ENCODE assay signal across 8 mouse cellular contexts in genomic region chr10:20170605-20171088, GRCm38 (mm10). TPM values are rescaled to one million over a fixed set of nuclear protein-coding genes. Genes with fewer than 3 reads are reported as not detected.
DNase-seq lines count a peak whose midpoint lies in the region; ATAC-seq and TF ChIP-seq lines count a peak whose summit lies in the region.

No protein-coding gene starts in this region.

- H3K27me3 ChIP-seq in ES-Bruce4 (ENCODE audit: control insufficient read depth, insufficient read depth, low read length, poor library complexity, severe bottlenecking): no peaks in the 10 kb centered on the region
- no peaks in the 10 kb centered on the region for H3K27me3 ChIP-seq in forebrain, embryonic 14.5 days (replicated peaks; ENCODE audit: control insufficient read depth, insufficient read depth, low read length)
- no peaks in the 10 kb centered on the region for H3K27me3 ChIP-seq in liver, embryonic 11.5 days (replicated peaks; ENCODE audit: control insufficient read depth, insufficient read depth, low read length)
- H3K27me3 ChIP-seq in midbrain, postnatal 0 days (ENCODE audit: insufficient read depth, low read length): no peaks in the 10 kb centered on the region

- no peak for TF ChIP-seq EP300 in ES-Bruce4 (IDR thresholded peaks at IDR 0.05; ENCODE audit: insufficient read depth, low read depth, low read length)

- no peaks in the 10 kb centered on the region for H3K36me3 ChIP-seq in ES-Bruce4 (ENCODE audit: control insufficient read depth, insufficient read depth, low read length, poor library complexity, severe bottlenecking)
- no peaks in the 10 kb centered on the region for H3K36me3 ChIP-seq in forebrain, embryonic 14.5 days (ENCODE audit: control insufficient read depth, insufficient read depth, low read length)
- no peaks in the 10 kb centered on the region for H3K36me3 ChIP-seq in liver, embryonic 11.5 days (ENCODE audit: control insufficient read depth, insufficient read depth, low read length)
- H3K36me3 ChIP-seq in midbrain, postnatal 0 days (ENCODE audit: insufficient read depth, low read length): no peaks in the 10 kb centered on the region

- ATAC-seq in forebrain, embryonic 14.5 days: peak; percentile 97
- ATAC-seq in liver, embryonic 11.5 days (replicated peaks; ENCODE audit: low FRiP score): peak; percentile 79
- ATAC-seq in midbrain, postnatal 0 days (ENCODE audit: low FRiP score): peak; percentile 97

- no peaks in the 10 kb centered on the region for H3K9me3 ChIP-seq in ES-Bruce4 (replicated peaks; ENCODE audit: control insufficient read depth, insufficient read depth, low read length, poor library complexity, severe bottlenecking)
- no peaks in the 10 kb centered on the region for H3K9me3 ChIP-seq in forebrain, embryonic 14.5 days (replicated peaks; ENCODE audit: control insufficient read depth, low read length)
- H3K9me3 ChIP-seq in liver, embryonic 11.5 days (ENCODE audit: control insufficient read depth, low read length): no peaks in the 10 kb centered on the region
- H3K9me3 ChIP-seq in midbrain, postnatal 0 days (ENCODE audit: low read length): no peaks in the 10 kb centered on the region

- TF ChIP-seq CTCF in ES-Bruce4 (IDR thresholded peaks at IDR 0.05; ENCODE audit: low read depth, low read length): peak; percentile 71
- peak; percentile 96 for TF ChIP-seq CTCF in midbrain, postnatal 0 days (IDR thresholded peaks at IDR 0.05)

- peak overlapping the region; percentile 63 for H3K4me2 ChIP-seq in forebrain, embryonic 14.5 days (ENCODE audit: low read length)
- H3K4me2 ChIP-seq in liver, embryonic 11.5 days: peak overlapping the region; percentile 59
- H3K4me2 ChIP-seq in midbrain, postnatal 0 days (ENCODE audit: low read depth, low read length, poor library complexity, severe bottlenecking): peak overlapping the region; percentile 76

- intact Hi-C loops in heart, postnatal 10 days (cut with DNase I): no loop called here

- H3K27ac ChIP-seq in ES-Bruce4 (ENCODE audit: insufficient read depth, low read length): no peak overlapping the region
- no peak overlapping the region for H3K27ac ChIP-seq in forebrain, embryonic 14.5 days (ENCODE audit: low read depth, low read length)
- no peak overlapping the region for H3K27ac ChIP-seq in liver, embryonic 11.5 days (ENCODE audit: low read depth, low read length)
- H3K27ac ChIP-seq in midbrain, postnatal 0 days (ENCODE audit: low read depth, low read length): peak overlapping the region; percentile 63

- no peak overlapping the region for H3K9ac ChIP-seq in ES-Bruce4 (ENCODE audit: low read depth, poor library complexity, severe bottlenecking)
- peak overlapping the region; percentile 56 for H3K9ac ChIP-seq in forebrain, embryonic 14.5 days (ENCODE audit: low read length)
- no peak overlapping the region for H3K9ac ChIP-seq in liver, embryonic 11.5 days (ENCODE audit: low read depth, low read length)
- H3K9ac ChIP-seq in midbrain, postnatal 0 days (replicated peaks; ENCODE audit: low read length, poor library complexity, severe bottlenecking): peak overlapping the region; percentile 52

- TF ChIP-seq POLR2A in ES-Bruce4 (IDR thresholded peaks at IDR 0.05; ENCODE audit: insufficient read depth, low read length): no peak

- H3K4me1 ChIP-seq in ES-Bruce4 (ENCODE audit: control insufficient read depth, insufficient read depth, low read length): peaks cover 7% of the 10 kb centered on the region
- H3K4me1 ChIP-seq in forebrain, embryonic 14.5 days (ENCODE audit: control insufficient read depth, insufficient read depth, low read length): peaks cover 14% of the 10 kb centered on the region
- H3K4me1 ChIP-seq in liver, embryonic 11.5 days (replicated peaks; ENCODE audit: control insufficient read depth, insufficient read depth, low read length): peaks cover 9% of the 10 kb centered on the region
- H3K4me1 ChIP-seq in midbrain, postnatal 0 days (ENCODE audit: insufficient read depth, low read length): peaks cover 6% of the 10 kb centered on the region

- 8% methylated on average over 11 of the region's 11 CpGs for WGBS in forebrain, embryonic 14.5 days
- 62% methylated on average over 11 of the region's 11 CpGs for WGBS in liver, embryonic 11.5 days
- 11% methylated on average over 11 of the region's 11 CpGs for WGBS in midbrain, postnatal 0 days

- peak; percentile 89 for DNase-seq in cerebellum, adult 11-12 months
- peak; percentile 95 for DNase-seq in forebrain, embryonic 14.5 days (ENCODE audit: low spot score)
- DNase-seq in heart, postnatal 10 days: peak; percentile 78 to 85
- peak; percentile 86 for DNase-seq in kidney, postnatal 36 days
- DNase-seq in liver, embryonic 11.5 days (ENCODE audit: low spot score): peak; percentile 64
- peak; percentile 95 for DNase-seq in midbrain, postnatal 0 days (ENCODE audit: low spot score)
- DNase-seq in thymus, postnatal 0 days (ENCODE audit: low spot score): peak; percentile 42

- no peak overlapping the region for H3K4me3 ChIP-seq in ES-Bruce4 (ENCODE audit: low read depth, low read length)
- peak overlapping the region; percentile 23 for H3K4me3 ChIP-seq in forebrain, embryonic 14.5 days (ENCODE audit: low read depth, low read length)
- no peak overlapping the region for H3K4me3 ChIP-seq in liver, embryonic 11.5 days (ENCODE audit: low read depth, low read length)
- H3K4me3 ChIP-seq in midbrain, postnatal 0 days (ENCODE audit: low read depth, low read length): peak overlapping the region; percentile 34

RNA-seq across cellular contexts. Expression of gene Map7, which starts 22.4 kb away (rescaled TPM):
- polyA plus RNA-seq in ES-Bruce4 (2011; ENCODE audit: insufficient read depth, insufficient read length, low read depth, missing spikeins): 108 and 126 TPM in 2 replicates
- polyA plus RNA-seq in forebrain, embryonic 14.5 days (2014; fragmentation: Nextera tagmentation; extraction: Ambion mirVana): 2.7 and 3.3 TPM in 2 replicates
- 10 to 100 TPM; 13.6 to 15.8 TPM for total RNA-seq in heart, postnatal 10 days (2021)
- 6.4 and 7.2 TPM in 2 replicates for polyA plus RNA-seq in liver, embryonic 11.5 days (2014; fragmentation: Nextera tagmentation; extraction: Ambion mirVana)
- 8.3 and 13.9 TPM in 2 replicates for total RNA-seq in midbrain, postnatal 0 days (2014; rRNA removed)
- polyA plus RNA-seq in midbrain, postnatal 0 days (2015; fragmentation: Nextera tagmentation; extraction: Ambion mirVana): 6.6 and 8.7 TPM in 2 replicates
- polyA plus RNA-seq in thymus, postnatal 0 days (2015; fragmentation: Nextera tagmentation; extraction: Ambion mirVana): 17.5 and 23.9 TPM in 2 replicates

Comparison
In these comparisons a context has a peak if more than half of its experiments do, and no peak if none do; other contexts are left out.
1. H3K4me3 ChIP-seq: peak in forebrain, embryonic 14.5 days (single experiment) and midbrain, postnatal 0 days (single experiment); none in ES-Bruce4 (single experiment) and liver, embryonic 11.5 days (single experiment).
2. H3K9ac ChIP-seq: peak in forebrain, embryonic 14.5 days (single experiment) and midbrain, postnatal 0 days (single experiment); none in ES-Bruce4 (single experiment) and liver, embryonic 11.5 days (single experiment).
3. DNase-seq: peak in every context shown above with its lines; median percentile 95 in forebrain, embryonic 14.5 days; 95 in midbrain, postnatal 0 days; 89 in cerebellum, adult 11-12 months; 86 in kidney, postnatal 36 days; 82 in heart, postnatal 10 days; 64 in liver, embryonic 11.5 days; 42 in thymus, postnatal 0 days.
4. Peak in every context shown above with its lines, with median percentiles within 50 percentile points of each other: ATAC-seq and H3K4me2 ChIP-seq.